Mouse (Mus musculus): ENCODE measurements around the gene Pet117.
A peak's percentile ranks its signal among the peaks of the same experiment; 100 is the strongest.

Pet117 gene

GRCm38 (mm10) chr2:144381741-144382140 is 12.9 kb downstream of the Pet117 start:
- no peak for DNase-seq (ENCODE audit: low read depth, low spot score)

DNA sequence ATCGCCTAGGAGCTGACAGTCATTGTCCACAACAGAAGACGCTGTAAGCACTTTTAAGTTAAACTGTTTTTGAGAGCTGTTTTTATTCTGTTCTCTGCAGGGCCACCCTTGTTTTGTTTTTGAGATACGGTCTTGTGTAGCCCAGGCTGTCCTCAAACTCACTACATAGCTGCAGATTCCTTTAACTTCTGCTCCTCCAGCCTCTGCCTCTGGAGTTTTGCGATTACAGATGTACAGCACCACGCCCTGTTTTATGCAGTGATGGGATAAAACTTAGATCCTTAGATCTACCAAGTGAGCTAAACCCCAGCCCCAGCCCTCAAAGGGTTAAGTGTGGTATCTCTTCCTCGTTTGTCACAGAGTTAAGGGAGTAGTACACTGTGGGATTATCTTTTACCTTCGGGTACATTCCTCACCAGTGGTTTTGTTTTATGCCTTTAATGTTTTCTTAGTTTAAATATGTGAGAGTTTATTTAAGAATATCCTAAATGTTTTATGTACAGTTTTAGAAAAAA is 13.9 kb downstream of the Pet117 start:
- DNase-seq (ENCODE audit: low read depth, low spot score): no peak

GRCm38 (mm10) chr2:144386296-144386695 is 17.5 kb downstream of the Pet117 start:
- no peak for DNase-seq (ENCODE audit: low read depth, low spot score)

- no peak for DNase-seq (ENCODE audit: low read depth, low spot score)
Observed at GRCm38 (mm10) chr2:144388416-144388815, 19.6 kb downstream of the Pet117 start.

- DNase-seq (ENCODE audit: low read depth, low spot score): peak; percentile 54
Observed at GRCm38 (mm10) chr2:144399531-144399930, 30.7 kb downstream of the Pet117 start.

DNA sequence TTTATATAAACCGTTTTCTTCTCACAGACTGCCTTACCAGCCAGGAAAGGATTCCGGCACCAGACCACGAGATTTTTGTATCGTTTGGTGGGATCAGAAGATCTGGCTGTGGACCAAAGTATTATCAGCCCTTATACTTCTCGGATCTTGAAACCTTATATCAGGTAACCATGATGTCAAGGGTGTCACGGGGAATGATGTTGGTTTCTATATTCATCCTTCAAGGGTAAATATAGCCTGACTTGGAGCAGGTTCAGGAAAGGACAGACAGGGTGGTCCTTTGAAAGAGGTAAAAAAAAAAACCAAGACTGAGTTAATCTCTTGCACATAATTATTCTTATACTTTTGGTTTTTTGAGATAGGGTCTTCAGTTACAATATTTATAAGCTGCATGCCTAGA is 31.9 kb downstream of the Pet117 start:
- DNase-seq (ENCODE audit: low read depth, low spot score): no peak

DNA sequence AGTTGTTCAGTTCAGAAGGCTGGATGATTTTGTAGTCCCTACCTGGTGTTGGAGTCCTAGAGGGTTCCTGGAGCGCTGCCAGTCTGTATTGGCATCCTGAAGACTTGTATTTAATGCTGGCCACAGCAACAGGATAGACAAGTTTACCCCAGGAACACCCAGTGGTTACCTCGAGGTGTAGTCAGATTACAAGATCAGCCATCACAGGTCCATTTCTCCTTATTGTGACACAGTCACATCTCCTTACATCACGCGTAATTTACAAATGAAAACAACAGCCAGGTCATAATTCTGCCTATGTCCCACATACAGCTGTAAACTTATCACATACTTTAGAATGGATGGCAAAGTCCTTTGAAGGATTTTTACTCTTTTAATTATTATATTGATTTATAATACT is 40.2 kb downstream of the Pet117 start:
- DNase-seq (ENCODE audit: low read depth, low spot score): no peak

DNA sequence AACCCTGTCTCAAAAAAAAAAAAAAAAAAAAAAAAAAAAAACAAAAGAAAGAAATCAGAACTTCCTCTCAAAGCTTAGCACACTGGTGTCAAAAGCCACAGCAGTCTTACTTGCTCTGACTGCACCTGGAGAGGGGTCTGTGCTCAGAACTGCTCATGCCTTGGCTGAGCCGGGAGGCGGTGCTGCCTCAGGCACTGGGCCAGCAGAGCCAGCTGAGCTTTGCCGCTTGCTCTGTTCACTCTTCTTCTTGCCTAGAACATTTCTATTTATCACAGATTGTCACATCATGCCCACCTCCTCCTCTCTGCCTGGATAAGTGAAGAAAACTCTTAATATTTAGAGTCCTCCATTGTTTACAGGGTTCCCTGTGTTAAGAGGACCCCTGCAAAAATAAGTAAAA is 41.8 kb downstream of the Pet117 start:
- DNase-seq (ENCODE audit: low read depth, low spot score): no peak

GRCm38 (mm10) chr2:144414646-144415045 is 45.9 kb downstream of the Pet117 start:
- DNase-seq (ENCODE audit: low read depth, low spot score): no peak

- peak; percentile 55 for DNase-seq (ENCODE audit: low read depth, low spot score)
Observed at GRCm38 (mm10) chr2:144416859-144417258, 48.1 kb downstream of the Pet117 start.

DNA sequence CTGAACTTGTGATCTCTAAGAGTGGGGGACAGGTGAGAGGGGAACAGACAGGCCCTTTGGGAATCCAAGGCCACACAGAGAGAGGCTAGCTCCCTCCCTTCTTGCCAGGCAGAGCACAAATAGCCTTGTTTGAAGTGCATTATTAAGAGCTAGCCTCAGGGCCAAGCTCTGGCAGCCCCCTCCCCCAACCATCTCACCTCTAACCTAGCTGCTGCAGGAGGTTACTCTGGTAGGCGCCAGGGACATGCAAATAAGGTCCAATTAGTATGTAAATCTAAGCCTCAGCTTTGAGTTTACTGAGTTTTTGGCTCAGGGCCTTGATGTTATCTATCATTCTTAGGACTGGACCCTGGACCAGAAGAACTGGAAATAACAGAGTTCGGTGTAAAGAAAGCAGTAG is 49.3 kb downstream of the Pet117 start:
- peak; percentile 50 for DNase-seq (ENCODE audit: low read depth, low spot score)

DNA sequence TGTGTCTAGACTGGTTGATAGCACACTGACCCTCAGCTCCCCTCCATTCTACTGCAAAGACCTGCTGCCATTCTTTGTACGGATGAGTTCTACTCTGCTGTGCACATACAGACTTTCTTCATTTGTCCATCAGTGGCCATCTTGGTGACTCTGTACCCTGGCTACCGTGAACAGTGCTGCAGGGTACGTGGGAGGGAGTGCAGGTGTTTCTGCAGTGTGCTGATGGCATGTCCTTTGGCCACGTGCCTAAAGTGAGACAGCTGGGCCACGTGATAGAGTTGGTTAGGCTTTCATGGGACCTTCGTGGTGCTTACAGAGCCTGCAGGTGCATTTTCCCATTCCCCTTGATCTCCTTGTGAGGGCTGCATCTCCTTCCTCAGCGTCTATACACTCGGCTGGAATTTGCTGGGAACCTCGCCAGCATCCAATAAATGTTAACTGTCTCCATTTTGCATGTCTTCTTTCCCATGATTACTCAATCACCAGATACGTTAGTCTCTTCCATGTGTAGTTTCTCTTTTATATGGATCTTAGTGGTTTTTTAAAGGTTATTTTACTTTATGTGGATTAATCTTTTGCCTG is 53.4 kb downstream of the Pet117 start:
- no peak for DNase-seq (ENCODE audit: low read depth, low spot score)

Data from R1 (cell line).